Mouse (Mus musculus) MEL (cell line): ENCODE results near the gene Tgm2.

Experiments
- CTCF ChIP-seq, 3 experiments: IDR thresholded peaks in 2 of 3; conservative IDR thresholded peaks in 1 of 3; 2 replicates each; pipeline ENCODE4 v1.5.1; 2011 to 2012; ENCODE audit warnings: low read length in 3 of 3, low read depth in 2 of 3, mild to moderate bottlenecking in 2 of 3, improper control_type of control experiment in 1 of 3, inconsistent platforms in 1 of 3, mixed read lengths in 1 of 3, moderate library complexity in 1 of 3; ENCODE audit not compliant: control insufficient read depth in 1 of 3, insufficient read depth in 1 of 3, poor library complexity in 1 of 3, severe bottlenecking in 1 of 3
- EP300 ChIP-seq, 2 experiments: IDR thresholded peaks; 2 replicates each; pipeline ENCODE4 v1.6.1; 2011; ENCODE audit warnings: improper control_type of control experiment in 2 of 2, low read length in 2 of 2, low read depth in 1 of 2, mild to moderate bottlenecking in 1 of 2
- GABPA ChIP-seq: IDR thresholded peaks from 2 replicates; pipeline ENCODE4 v1.6.1; 2012; ENCODE audit warnings: low read depth, mild to moderate bottlenecking, inconsistent platforms, low read length, improper control_type of control experiment, moderate library complexity
- POLR2A ChIP-seq, 2 experiments: IDR thresholded peaks; 2 replicates each; pipeline ENCODE4 v1.6.1; 2011 to 2012; ENCODE audit warnings: low read length in 2 of 2, mild to moderate bottlenecking in 2 of 2, control low read depth in 1 of 2, improper control_type of control experiment in 1 of 2, low read depth in 1 of 2, moderate library complexity in 1 of 2; ENCODE audit not compliant: control insufficient read depth in 1 of 2, insufficient read depth in 1 of 2, poor library complexity in 1 of 2
- SIN3A ChIP-seq: IDR thresholded peaks from 2 replicates; pipeline ENCODE4 v1.6.1; 2012; ENCODE audit warnings: low read length, improper control_type of control experiment, inconsistent platforms
- USF1 ChIP-seq: IDR thresholded peaks from 2 replicates; pipeline ENCODE4 v1.6.1; 2014; ENCODE audit warnings: low read depth, mild to moderate bottlenecking, inconsistent platforms, low read length, improper control_type of control experiment, moderate library complexity
- USF2 ChIP-seq, 2 experiments: IDR thresholded peaks; 2 replicates each; pipeline ENCODE4 v1.6.1; 2011 to 2012; ENCODE audit warnings: improper control_type of control experiment in 2 of 2, low read length in 2 of 2, borderline replicate concordance in 1 of 2, inconsistent platforms in 1 of 2, low read depth in 1 of 2, mild to moderate bottlenecking in 1 of 2; ENCODE audit not compliant: insufficient read depth in 1 of 2
- ZNF384 ChIP-seq: IDR thresholded peaks from 2 replicates; pipeline ENCODE4 v1.6.1; 2012; ENCODE audit warnings: low read depth, mild to moderate bottlenecking, inconsistent platforms, low read length, improper control_type of control experiment

GRCm38 (mm10) chr2:158165776-158166175 lies 19.5 kb upstream of the Tgm2 start:
- no peak for TF ChIP-seq CTCF (IDR thresholded peaks at IDR 0.05 in 2 of 3, conservative IDR thresholded peaks at IDR 0.05 in 1 of 3; ENCODE audit: control insufficient read depth in 1 of 3, insufficient read depth in 1 of 3, low read depth in 2 of 3, low read length in 3 of 3, poor library complexity in 1 of 3, severe bottlenecking in 1 of 3)
- no peak for TF ChIP-seq POLR2A (IDR thresholded peaks at IDR 0.05; ENCODE audit: control insufficient read depth in 1 of 2, insufficient read depth in 1 of 2, low read depth in 1 of 2, low read length in 2 of 2, poor library complexity in 1 of 2)
- TF ChIP-seq GABPA, result no peak
- no peak for TF ChIP-seq SIN3A
- TF ChIP-seq USF2 (IDR thresholded peaks at IDR 0.05; ENCODE audit: borderline replicate concordance in 1 of 2, insufficient read depth in 1 of 2, low read depth in 1 of 2, low read length in 2 of 2), result no peak
- no peak for TF ChIP-seq EP300 (IDR thresholded peaks at IDR 0.05; ENCODE audit: low read depth in 1 of 2, low read length in 2 of 2)
- no peak for TF ChIP-seq ZNF384
- TF ChIP-seq USF1, result no peak
